Mouse (Mus musculus): Measurements from ENCODE around the gene Itgb5. TPM values are rescaled to one million over a fixed set of nuclear protein-coding genes. Genes with fewer than 3 reads are reported as not detected.

Itgb5 gene
- polyA plus RNA-seq, 1 experiment from 2014 or later, result 121 TPM

DNA sequence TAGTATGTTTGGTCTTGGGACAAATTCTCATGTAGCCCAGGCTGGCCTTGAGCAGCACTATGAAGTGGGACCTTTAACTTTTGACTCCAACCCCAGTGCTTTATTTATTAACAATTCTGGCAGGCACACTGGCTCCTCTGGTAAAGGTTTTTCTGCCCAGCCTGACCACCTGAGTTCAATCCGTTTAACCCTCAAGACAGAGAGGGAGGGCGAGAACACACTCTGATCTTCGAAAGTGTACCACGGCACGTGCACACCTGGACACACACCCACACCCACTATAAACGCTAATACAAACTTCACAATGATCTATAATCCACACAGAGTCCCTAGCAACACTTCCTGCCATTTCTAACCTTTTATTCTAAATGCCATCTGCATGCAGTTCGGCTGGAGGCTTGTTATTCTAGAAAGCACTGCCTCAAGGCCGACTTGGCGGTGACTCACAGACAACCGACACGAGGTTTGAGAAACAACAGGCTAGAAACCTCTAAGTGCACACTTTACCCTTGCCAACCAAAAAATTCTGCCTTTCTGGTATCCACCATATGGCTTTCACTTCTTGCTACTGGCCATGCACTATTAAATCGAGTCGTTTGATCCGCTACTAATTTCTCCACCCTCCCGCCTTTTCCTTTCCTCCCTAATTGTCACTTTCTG lies 136.5 kb downstream of the Itgb5 start:
- H3K36me3 ChIP-seq (ENCODE audit: control insufficient read depth, insufficient read depth, low read length), result peaks cover 29% of the 10 kb centered on the region
- H3K27me3 ChIP-seq (replicated peaks; ENCODE audit: control insufficient read depth, insufficient read depth, low read length), result no peaks in the 10 kb centered on the region
- WGBS, result 9% methylated on average over 15 of the region's 15 CpGs
- no peaks in the 10 kb centered on the region for H3K9me3 ChIP-seq (ENCODE audit: control insufficient read depth, low read length)
- DNase-seq (ENCODE audit: low spot score), result no peak
- ATAC-seq (ENCODE audit: low read depth), result peak; percentile 8; the same call in 1 of the 2 replicates
- H3K4me3 ChIP-seq (ENCODE audit: low read depth, low read length), result peak overlapping the region; percentile 95
- H3K27ac ChIP-seq (replicated peaks; ENCODE audit: low read depth, low read length), result peak overlapping the region; percentile 75
- H3K4me1 ChIP-seq (ENCODE audit: control insufficient read depth, insufficient read depth, low read length), result peaks cover 6% of the 10 kb centered on the region; the same call in 1 of the 2 replicates
- H3K4me2 ChIP-seq (ENCODE audit: low read depth, low read length), result peak overlapping the region; percentile 85
- H3K9ac ChIP-seq (ENCODE audit: low read depth, low read length), result peak overlapping the region; percentile 91

DNA sequence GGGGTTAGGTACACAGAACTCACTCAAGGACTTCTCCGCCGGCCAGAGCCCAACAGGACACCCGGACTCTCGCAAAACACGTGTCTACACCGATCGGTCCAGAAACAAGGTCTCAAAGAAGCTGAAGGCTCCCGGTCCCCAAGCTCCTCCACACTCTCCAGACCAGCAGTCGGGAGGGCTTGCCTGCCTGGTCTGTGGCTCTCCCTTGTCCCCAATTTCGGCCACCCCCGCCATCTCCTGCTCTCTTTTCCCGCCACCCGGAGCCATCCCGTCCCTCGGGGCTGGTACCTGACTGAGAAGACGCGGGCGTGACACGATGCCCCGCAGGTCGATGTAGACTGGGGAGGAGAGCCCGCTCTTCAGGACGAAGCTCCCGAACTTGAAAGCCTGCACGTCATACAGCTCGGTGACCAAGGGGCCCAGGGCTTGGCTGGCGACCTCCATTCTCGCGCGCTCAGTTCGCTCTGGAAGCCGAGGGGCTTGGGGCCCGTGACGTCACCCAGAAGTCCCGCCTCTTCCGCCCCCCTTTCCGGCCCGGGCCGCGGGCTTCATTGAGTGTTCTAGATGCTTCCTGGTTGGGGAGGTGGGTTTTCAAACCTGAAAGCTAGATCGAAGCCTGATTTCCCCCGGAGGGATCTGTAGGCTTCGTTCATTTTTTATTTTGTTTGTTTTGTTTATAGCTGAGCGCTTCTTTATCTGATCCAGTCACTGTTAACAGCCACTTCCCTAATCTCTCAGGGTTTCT lies 137.2 kb downstream of the Itgb5 start, which contains the start of gene Umps:
Umps (minus strand) TSS at position 501 of the 745 bp plus-strand sequence.
- peak; percentile 96 for ATAC-seq (ENCODE audit: low read depth)
- DNase-seq (ENCODE audit: low spot score), result peak; percentile 92
- Histone ChIP-seq H3K9me3 (ENCODE audit: control insufficient read depth, low read length) (no peaks in the 10 kb centered on the region), H3K27me3 (replicated peaks; ENCODE audit: control insufficient read depth, insufficient read depth, low read length) (no peaks in the 10 kb centered on the region), H3K36me3 (ENCODE audit: control insufficient read depth, insufficient read depth, low read length) (peaks cover 22% of the 10 kb centered on the region), H3K4me1 (ENCODE audit: control insufficient read depth, insufficient read depth, low read length) (peaks cover 6% of the 10 kb centered on the region; the same call in 1 of the 2 replicates), H3K9ac (ENCODE audit: low read depth, low read length) (peak within 1 kb of the TSS; percentile 91), H3K27ac (replicated peaks; ENCODE audit: low read depth, low read length) (peak within 1 kb of the TSS; percentile 75), H3K4me2 (ENCODE audit: low read depth, low read length) (peak within 1 kb of the TSS; percentile 85), H3K4me3 (ENCODE audit: low read depth, low read length) (peak within 1 kb of the TSS; percentile 95)
- 2% methylated on average over 44 of the region's 44 CpGs for WGBS

DNA sequence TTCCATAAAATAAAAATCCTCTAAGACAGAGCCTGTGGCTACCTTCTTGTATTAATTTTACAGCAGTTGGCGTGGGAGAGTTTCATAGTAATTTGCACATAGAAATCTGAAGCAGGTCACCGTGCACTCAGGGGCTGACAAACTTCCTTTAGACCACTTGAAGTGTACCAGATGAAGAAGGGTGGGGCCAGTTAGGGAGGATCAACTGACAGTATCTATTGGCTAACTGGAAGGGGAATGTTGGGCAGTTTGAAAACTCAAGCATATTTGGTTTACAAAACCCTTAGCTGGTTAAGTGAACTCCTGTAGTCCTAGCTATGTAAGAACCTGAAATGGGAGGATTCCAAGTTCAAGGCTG lies 137.8 kb downstream of the Itgb5 start:
- no peak for DNase-seq (ENCODE audit: low spot score)

DNA sequence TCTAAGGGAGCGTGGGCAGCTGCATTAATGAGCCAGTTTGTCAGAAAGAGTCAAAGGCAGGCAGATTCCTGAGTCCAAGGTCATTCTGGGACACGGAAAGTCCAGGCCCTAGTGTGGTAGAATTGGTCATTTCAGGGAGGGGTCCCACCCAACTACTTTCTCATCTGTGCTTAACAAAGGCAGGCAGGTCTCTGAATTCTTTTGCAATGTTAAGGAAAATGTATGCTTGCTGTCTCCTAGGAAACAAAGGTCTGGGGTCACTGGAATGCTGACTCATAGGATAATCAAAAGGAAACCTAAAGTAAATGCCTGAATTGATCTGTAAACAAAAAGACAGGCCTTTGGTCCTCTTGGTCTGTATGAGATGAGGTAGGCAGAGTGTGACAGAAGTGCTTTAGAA lies 150.4 kb downstream of the Itgb5 start:
- Histone ChIP-seq H3K27me3 (replicated peaks; ENCODE audit: control insufficient read depth, insufficient read depth, low read length) (no peaks in the 10 kb centered on the region), H3K4me1 (ENCODE audit: control insufficient read depth, insufficient read depth, low read length) (no peaks in the 10 kb centered on the region), H3K9ac (ENCODE audit: low read depth, low read length) (no peak overlapping the region), H3K4me2 (ENCODE audit: low read depth, low read length) (no peak overlapping the region), H3K9me3 (ENCODE audit: control insufficient read depth, low read length) (no peaks in the 10 kb centered on the region), H3K36me3 (ENCODE audit: control insufficient read depth, insufficient read depth, low read length) (no peaks in the 10 kb centered on the region), H3K27ac (replicated peaks; ENCODE audit: low read depth, low read length) (no peak overlapping the region), H3K4me3 (ENCODE audit: low read depth, low read length) (no peak overlapping the region)
- 74% methylated on average over 2 of the region's 2 CpGs for WGBS
- DNase-seq (ENCODE audit: low spot score) (no peak), ATAC-seq (ENCODE audit: low read depth) (no peak)

More for the DNA sequence above, 137.8 kb downstream of the Itgb5 start:
- 42% methylated on average over 2 of the region's 2 CpGs for WGBS
- H3K4me1 ChIP-seq (ENCODE audit: control insufficient read depth, insufficient read depth, low read length), result peaks cover 6% of the 10 kb centered on the region; the same call in 1 of the 2 replicates
- H3K36me3 ChIP-seq (ENCODE audit: control insufficient read depth, insufficient read depth, low read length), result peaks cover 17% of the 10 kb centered on the region
- peak overlapping the region; percentile 85 for H3K4me2 ChIP-seq (ENCODE audit: low read depth, low read length)
- peak overlapping the region; percentile 75 for H3K27ac ChIP-seq (replicated peaks; ENCODE audit: low read depth, low read length)
- no peak for ATAC-seq (ENCODE audit: low read depth)
- peak overlapping the region; percentile 91 for H3K9ac ChIP-seq (ENCODE audit: low read depth, low read length)
- H3K4me3 ChIP-seq (ENCODE audit: low read depth, low read length), result peak overlapping the region; percentile 95
- no peaks in the 10 kb centered on the region for H3K9me3 ChIP-seq (ENCODE audit: control insufficient read depth, low read length)
- H3K27me3 ChIP-seq (replicated peaks; ENCODE audit: control insufficient read depth, insufficient read depth, low read length), result no peaks in the 10 kb centered on the region

DNA sequence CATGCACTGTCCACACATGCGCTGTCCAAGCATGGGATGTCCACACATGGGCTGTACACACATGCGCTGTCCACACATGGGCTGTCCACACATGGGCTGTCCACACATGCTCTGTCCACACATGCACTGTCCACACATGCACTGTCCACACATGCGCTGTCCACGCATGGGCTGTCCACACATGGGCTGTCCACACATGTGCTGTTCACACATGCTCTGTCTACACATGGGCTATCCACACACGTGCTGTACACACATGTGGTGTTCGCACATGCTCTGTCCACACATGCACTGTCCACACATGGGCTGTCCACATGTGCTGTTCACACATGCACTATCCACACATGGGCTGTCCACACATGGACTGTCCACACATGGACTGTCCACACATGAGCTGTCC lies 154.2 kb downstream of the Itgb5 start:
- H3K27me3 ChIP-seq (replicated peaks; ENCODE audit: control insufficient read depth, insufficient read depth, low read length), result no peaks in the 10 kb centered on the region
- H3K9ac ChIP-seq (ENCODE audit: low read depth, low read length), result no peak overlapping the region
- WGBS, result 96% methylated on average over 6 of the region's 6 CpGs
- H3K9me3 ChIP-seq (ENCODE audit: control insufficient read depth, low read length), result no peaks in the 10 kb centered on the region
- no peak overlapping the region for H3K4me3 ChIP-seq (ENCODE audit: low read depth, low read length)
- H3K27ac ChIP-seq (replicated peaks; ENCODE audit: low read depth, low read length), result no peak overlapping the region
- ATAC-seq (ENCODE audit: low read depth) (no peak), DNase-seq (ENCODE audit: low spot score) (no peak)
- H3K36me3 ChIP-seq (ENCODE audit: control insufficient read depth, insufficient read depth, low read length), result no peaks in the 10 kb centered on the region
- no peaks in the 10 kb centered on the region for H3K4me1 ChIP-seq (ENCODE audit: control insufficient read depth, insufficient read depth, low read length)
- no peak overlapping the region for H3K4me2 ChIP-seq (ENCODE audit: low read depth, low read length)

DNA sequence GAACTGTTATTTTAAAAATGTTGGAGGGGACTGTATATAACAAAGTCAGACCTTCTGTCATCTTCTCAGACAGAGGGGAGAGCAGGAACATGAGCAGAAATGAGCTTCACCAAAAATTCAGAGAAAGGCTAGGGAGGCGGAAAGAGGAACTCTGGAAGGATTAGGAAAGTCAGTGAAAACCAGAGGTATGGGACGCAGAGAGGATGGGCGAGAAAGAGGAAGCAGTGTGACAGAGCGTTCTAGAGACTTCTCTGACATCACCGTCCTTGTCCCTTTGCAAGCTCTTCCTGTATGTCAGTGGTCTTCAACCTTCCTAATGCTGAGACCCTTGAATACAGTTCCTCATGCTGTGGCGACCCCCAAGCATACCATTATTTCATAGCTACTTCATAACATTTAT lies 155.9 kb downstream of the Itgb5 start:
- Histone ChIP-seq H3K27ac (replicated peaks; ENCODE audit: low read depth, low read length) (no peak overlapping the region), H3K4me2 (ENCODE audit: low read depth, low read length) (no peak overlapping the region), H3K4me1 (ENCODE audit: control insufficient read depth, insufficient read depth, low read length) (no peaks in the 10 kb centered on the region), H3K4me3 (ENCODE audit: low read depth, low read length) (no peak overlapping the region), H3K9ac (ENCODE audit: low read depth, low read length) (no peak overlapping the region), H3K9me3 (ENCODE audit: control insufficient read depth, low read length) (no peaks in the 10 kb centered on the region), H3K36me3 (ENCODE audit: control insufficient read depth, insufficient read depth, low read length) (no peaks in the 10 kb centered on the region), H3K27me3 (replicated peaks; ENCODE audit: control insufficient read depth, insufficient read depth, low read length) (no peaks in the 10 kb centered on the region)
- WGBS, result 83% methylated on average over 6 of the region's 6 CpGs
- no peak for ATAC-seq (ENCODE audit: low read depth)
- DNase-seq (ENCODE audit: low spot score), result no peak

DNA sequence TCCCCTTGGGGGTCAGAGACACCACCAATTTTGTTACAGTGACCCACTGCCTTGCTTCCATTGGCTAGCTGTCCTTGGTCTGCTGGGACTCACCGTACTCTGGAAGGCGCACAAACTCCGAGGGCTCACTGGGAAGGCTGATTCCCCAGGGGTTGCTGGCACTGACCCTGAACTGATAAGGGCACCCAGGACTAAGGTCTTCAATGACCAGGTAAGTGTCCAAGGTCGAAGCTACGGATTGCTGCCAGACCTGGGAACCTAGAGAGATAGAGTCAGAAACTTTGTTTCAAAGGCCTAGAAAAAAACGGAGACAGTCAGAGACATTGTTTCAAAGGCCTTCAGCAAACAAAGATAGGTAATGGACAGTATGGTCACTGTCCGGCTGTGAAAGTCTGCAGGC lies 157.5 kb downstream of the Itgb5 start:
- H3K27ac ChIP-seq (replicated peaks; ENCODE audit: low read depth, low read length), result no peak overlapping the region
- H3K27me3 ChIP-seq (replicated peaks; ENCODE audit: control insufficient read depth, insufficient read depth, low read length), result no peaks in the 10 kb centered on the region
- H3K4me2 ChIP-seq (ENCODE audit: low read depth, low read length), result no peak overlapping the region
- H3K4me1 ChIP-seq (ENCODE audit: control insufficient read depth, insufficient read depth, low read length), result no peaks in the 10 kb centered on the region
- no peak for ATAC-seq (ENCODE audit: low read depth)
- H3K9me3 ChIP-seq (ENCODE audit: control insufficient read depth, low read length), result no peaks in the 10 kb centered on the region
- no peaks in the 10 kb centered on the region for H3K36me3 ChIP-seq (ENCODE audit: control insufficient read depth, insufficient read depth, low read length)
- no peak overlapping the region for H3K9ac ChIP-seq (ENCODE audit: low read depth, low read length)
- no peak for DNase-seq (ENCODE audit: low spot score)
- no peak overlapping the region for H3K4me3 ChIP-seq (ENCODE audit: low read depth, low read length)
- 74% methylated on average over 7 of the region's 7 CpGs for WGBS

DNA sequence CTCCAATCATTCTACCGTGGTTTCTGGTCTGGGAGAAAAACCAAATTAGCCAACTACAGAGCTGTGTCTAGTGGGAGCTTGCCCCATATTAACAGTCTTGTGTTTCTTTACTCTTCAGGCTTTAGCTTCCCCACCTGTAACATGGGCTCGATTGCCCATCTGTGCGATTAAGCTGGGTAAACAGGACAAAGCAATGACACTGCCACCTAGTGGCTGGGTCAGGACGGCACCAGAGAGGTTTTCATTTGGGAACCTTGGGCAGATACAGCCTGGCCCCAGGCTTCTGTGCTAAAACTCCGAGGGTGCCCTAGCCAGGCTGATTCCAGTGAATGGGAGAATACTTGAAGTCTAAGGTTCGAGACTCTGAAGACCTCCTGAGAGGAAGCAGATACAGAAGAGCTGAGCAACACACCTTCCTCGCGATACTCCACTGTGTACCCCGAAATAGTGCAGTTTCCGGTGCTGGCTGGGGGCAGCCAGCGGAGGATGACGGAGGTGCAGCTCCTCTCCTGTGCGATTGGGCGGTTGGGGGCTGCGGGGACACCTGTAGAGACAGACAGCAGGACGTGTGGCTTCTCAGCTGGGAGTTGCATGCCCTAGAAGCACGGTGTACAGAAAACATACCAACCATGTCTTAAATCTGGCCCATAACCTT lies 159.0 kb downstream of the Itgb5 start:
- Histone ChIP-seq H3K9ac (ENCODE audit: low read depth, low read length) (no peak overlapping the region), H3K36me3 (ENCODE audit: control insufficient read depth, insufficient read depth, low read length) (no peaks in the 10 kb centered on the region), H3K27ac (replicated peaks; ENCODE audit: low read depth, low read length) (no peak overlapping the region), H3K9me3 (ENCODE audit: control insufficient read depth, low read length) (no peaks in the 10 kb centered on the region), H3K4me3 (ENCODE audit: low read depth, low read length) (no peak overlapping the region), H3K27me3 (replicated peaks; ENCODE audit: control insufficient read depth, insufficient read depth, low read length) (no peaks in the 10 kb centered on the region), H3K4me1 (ENCODE audit: control insufficient read depth, insufficient read depth, low read length) (no peaks in the 10 kb centered on the region), H3K4me2 (ENCODE audit: low read depth, low read length) (no peak overlapping the region)
- DNase-seq (ENCODE audit: low spot score) (peak; percentile 48), ATAC-seq (ENCODE audit: low read depth) (no peak)
- 61% methylated on average over 17 of the region's 17 CpGs for WGBS

Data from embryonic facial prominence, embryonic 14.5 days (tissue).